Mouse (Mus musculus) ES-CJ7 (cell line): ENCODE measurements around the gene Trmt2a.

ENCODE experiments used
- DNase-seq: peaks from one replicate; pipeline ENCODE4 v3.0.0; 2011; ENCODE audit warnings: low read depth, low spot score

Trmt2a gene

DNA sequence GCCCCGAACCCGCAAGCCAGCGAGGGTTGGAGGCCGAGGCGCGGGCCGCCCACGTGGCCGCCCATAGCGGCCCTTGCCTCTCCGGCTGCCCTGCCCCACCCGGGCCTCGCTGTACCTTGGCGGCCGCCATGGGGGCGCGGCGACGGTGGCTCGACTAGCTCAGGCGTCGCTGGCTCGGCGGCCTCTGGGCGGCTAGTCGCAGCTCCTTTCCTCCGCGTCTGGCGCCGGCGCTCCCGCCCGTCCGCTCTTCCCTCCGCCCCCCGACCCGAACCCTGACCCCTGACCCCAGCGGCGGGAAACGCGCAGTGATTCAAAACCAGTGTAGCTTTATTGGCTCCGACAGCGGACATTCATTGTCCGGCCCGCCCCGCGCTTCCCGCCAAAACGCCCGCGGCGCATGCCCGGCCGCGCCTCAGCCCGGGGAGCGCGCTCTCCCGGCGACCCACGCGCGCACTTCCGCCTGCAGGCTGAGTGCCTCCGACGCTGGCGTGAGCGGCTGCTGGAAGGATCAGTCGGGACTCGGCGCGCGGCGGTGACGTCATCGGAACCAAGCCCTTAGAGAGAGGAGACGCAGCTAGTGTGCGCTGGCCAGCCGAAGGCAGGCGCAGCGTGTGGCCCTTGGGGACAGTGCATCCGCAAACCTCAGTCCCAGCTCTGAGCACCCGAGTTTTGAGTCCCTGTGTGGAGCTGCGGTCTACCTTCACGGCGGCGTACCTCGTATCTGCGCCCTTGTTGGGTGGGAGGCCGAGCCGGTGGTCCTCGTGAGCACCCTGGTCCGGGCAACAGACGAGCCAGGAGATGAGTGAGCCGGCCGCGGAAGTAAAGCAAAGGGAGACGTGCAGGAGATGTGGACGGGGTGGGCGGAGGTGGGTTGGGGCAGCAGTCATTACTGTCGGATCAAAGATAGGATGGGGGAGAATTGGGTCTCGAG, at the start of gene Trmt2a, which contains the start of gene Ranbp1:
Gene Trmt2a (plus strand): TSS at position 247 of the 931 bp plus-strand sequence.
Gene Ranbp1 (minus strand): TSS at position 300 of the 931 bp plus-strand sequence.
- peak; percentile 98 for DNase-seq

DNA sequence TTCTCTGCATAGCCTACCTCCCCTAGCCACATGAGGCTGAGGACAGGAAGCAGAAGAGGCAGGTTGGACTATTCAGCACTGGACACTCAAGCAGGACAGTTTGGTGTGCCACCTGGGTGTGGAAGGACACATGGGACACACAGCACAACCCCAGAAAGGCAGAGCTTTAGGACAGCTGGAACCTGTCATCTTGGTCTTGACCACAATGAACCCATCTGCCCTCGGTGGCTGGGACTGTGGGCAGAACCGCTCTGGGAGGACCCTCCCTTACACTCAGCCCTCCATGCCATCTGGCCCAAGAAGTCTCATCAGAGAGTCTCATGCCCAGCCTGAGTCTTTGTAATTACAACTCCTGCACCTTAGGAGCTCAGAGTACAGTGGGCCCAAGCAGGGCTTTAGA, 48.4 kb upstream of the Trmt2a start:
- no peak for DNase-seq

GRCm38 (mm10) chr16:18201620-18202019, 46.9 kb upstream of the Trmt2a start:
- DNase-seq, result no peak

DNA sequence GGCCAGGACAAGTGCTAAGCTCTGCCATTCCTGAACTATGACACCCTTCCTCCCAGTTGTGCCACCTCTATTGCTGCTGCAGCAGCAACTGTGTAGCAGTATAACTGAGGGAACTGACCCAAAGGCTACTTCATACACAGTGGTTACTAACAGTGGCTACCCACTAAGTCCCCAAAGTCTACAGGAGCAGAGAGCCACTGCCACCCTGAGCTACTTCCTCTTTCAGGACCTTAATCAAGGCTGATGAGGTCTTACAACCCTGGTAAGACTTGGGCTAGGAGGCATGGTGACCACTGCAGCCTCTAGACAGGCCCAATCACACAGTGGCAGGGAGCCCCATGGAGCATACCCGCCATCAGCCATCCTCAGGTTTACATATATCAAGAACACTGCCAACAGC, 46.4 kb upstream of the Trmt2a start:
- DNase-seq, result no peak

- DNase-seq, result no peak
Observed at GRCm38 (mm10) chr16:18203430-18204091, 44.9 kb upstream of the Trmt2a start.

DNA sequence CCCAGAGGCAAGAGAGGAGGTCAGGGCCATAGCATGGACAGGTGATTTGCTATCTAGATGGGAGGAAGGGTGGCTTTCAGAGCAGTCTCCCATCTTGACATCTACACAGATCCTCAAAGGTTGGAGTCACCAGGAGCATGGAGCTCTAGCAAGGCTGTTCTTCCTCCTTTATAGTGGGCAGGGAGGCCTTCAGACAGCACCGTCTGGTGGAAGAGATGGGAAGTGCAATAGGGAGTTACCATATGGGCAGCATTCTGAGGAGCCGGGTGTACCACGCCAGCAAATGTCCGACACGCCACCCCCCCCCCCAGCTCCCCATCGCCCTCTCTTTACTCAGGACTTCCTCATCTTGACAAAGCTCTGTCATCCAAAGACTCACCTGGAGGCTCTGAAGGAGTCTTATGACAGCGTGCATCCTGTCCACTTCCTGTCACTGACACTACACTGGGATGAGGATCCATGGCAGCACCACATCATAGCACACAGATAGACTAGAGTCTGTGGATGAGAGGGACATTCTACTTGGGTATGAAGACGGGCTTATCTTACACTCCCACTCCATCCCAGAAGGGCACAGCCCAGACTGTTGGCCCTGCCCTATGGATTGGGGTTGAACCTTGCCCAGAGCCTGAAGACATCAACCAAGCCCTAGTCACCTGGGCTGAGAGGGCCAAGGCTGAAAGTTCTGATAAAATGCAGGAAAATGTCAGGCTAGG, 37.6 kb upstream of the Trmt2a start:
- peak; percentile 64 for DNase-seq

DNA sequence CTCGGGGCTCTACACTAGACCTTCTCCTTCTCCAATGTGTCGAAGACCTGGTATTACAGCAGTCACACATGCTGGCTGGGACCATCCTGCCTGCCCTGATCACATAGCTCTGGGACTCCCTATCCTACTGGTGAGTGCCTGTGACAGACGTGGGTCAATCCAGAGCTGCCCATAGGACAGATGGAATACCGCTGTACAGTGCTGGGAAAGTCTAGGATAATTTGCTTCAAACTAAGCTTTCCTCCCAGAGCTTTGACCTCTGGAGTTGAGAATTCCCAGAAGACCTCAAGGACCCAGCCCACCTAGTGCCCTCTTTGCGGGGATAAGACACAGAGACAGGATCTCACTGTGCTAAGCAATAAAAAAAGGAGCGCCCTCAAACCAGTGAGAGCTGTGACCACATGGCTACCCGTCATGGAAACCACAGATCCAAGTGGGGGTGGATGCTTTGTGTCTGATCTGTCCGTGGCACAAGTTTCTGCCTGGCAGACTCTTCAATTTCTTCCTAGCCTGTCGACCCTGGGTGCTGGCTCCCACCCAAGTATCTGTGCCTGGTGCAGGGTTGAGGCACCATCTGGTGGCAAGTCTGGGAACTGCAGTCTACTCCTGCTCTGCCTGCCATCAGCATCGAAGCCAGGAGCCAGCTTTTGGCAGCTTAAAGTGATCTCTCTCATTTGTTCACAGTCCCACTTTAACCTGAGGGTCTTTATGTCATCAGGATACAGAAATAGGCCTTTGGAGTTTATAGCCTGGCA, 36.9 kb upstream of the Trmt2a start:
- peak; percentile 71 for DNase-seq

- no peak for DNase-seq
Observed at GRCm38 (mm10) chr16:18213689-18214088, 34.8 kb upstream of the Trmt2a start.

- DNase-seq, result no peak
Observed at GRCm38 (mm10) chr16:18214858-18215257, 33.6 kb upstream of the Trmt2a start.

GRCm38 (mm10) chr16:18217579-18217978, 30.9 kb upstream of the Trmt2a start, which contains the start of gene Ccdc188:
Gene Ccdc188, plus strand, starts transcription at chr16:18217879.
- DNase-seq, result no peak

GRCm38 (mm10) chr16:18218580-18218996, 29.9 kb upstream of the Trmt2a start:
- no peak for DNase-seq

DNA sequence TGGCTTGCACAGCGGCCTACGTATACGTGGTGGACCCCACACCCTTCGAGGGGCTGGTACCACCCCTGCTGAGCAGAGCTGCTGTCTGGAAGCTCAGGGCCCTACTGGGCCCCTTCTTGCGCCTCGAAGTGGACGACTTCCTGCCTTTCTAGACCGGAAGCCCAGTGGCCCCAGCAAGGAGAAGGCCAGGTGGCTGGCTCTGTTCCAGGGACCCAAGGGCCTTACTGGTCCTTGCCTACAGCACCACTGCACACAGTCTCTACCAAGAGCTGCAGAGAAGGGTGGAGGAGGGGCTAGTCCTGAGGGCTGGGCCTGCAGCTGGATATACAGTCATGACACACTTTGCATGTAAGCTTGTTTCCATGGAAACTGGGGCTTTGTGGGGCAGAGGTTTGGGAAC, 28.5 kb upstream of the Trmt2a start:
- DNase-seq, result no peak

DNA sequence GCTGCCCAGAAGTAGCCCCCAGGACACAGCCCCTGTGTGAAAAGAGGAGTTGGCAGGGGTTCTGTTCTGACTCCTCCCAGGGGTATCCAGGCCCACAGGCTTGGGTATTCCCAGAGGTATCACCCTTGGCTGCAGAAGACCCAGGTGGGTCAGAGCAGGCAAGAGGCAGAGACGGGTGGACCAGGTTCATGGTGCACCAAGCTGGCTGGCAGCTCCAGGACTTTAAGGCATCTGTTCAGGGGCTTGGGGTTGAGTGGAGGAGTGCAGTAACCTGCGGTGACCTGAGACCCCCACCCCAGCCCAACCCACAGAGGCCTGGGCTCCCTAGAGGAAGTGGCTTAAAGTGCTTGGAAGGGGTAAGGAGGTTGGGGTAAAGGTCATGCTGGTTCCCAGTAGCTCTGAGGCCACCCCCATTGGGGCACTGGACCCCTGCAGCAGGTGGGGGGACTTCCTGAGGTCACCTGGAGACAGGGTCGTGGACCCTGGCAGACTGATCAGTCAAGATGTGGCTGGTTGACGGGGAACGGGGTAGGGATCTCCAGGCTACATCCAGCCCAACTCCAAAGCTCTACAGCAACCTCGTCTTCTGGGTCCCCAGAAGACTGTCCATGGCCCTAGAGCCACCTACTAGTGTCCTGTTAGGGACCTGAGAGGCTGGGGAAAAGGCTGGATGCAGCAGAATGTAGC, 27.5 kb upstream of the Trmt2a start:
- DNase-seq, result no peak

DNA sequence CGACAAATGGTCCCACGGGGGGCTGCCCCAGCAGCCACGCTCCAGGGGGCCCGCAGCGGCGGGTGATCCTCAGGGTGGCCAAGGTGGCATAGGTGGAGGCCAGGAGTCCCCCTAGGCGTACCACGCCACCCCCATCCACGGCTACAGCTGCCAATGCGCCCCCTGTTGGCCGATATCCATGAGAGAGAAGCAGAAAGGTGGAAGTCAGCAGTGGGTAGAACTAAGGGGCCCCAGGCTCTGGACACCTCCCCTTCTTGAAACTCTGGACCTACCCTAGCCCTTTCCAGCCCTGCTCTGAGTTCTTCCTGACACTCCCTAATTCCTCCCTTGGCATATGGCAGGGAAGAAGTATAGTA, 27.0 kb upstream of the Trmt2a start:
- no peak for DNase-seq

DNA sequence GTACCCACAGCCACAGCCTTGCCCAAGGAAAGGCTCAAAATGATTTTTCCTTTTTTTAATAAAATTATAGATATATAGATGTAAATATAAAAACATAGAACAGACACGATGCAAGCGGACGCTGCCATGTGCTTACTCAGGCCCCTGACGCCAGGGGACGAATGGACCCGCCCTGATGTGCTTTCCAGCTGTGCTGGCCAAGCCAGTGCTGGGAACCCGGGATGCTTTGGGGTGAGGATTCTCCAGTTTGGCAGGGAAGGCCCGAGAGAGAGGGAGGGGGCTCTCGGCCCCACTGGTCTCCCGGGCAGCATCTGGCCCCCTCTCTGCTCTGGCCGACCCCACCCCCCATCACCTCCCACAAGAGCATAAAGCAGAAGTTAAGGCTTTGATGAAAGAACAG, 26.3 kb upstream of the Trmt2a start:
- DNase-seq, result no peak

GRCm38 (mm10) chr16:18227187-18227586, 21.3 kb upstream of the Trmt2a start:
- DNase-seq, result no peak

- no peak for DNase-seq
Observed at GRCm38 (mm10) chr16:18227897-18228422, 20.5 kb upstream of the Trmt2a start.

- no peak for DNase-seq
Observed at GRCm38 (mm10) chr16:18228856-18229255, 19.6 kb upstream of the Trmt2a start.

GRCm38 (mm10) chr16:18229622-18230021, 18.9 kb upstream of the Trmt2a start:
- no peak for DNase-seq

DNA sequence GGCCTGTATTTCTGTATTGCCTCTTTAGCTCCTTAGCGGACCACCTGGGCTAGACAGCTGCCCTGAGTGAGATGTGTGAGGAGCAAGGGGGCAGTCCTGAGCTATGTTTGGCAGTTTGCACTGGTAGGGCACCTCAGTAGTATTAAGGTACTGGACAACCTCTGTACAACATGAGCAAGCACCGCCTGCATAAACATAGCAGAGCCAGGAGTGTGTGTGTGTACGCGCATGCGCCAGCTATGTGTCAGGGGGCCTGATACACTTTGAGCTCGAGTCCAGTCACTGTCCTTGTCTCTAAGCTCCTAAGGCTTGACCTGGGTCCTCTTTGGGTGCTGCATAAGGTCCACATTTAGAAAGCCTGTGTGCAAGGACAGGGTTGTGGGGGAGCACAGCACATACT, 17.9 kb upstream of the Trmt2a start:
- no peak for DNase-seq

GRCm38 (mm10) chr16:18231047-18231446, 17.4 kb upstream of the Trmt2a start:
- no peak for DNase-seq
